Mouse (Mus musculus): Measurements from ENCODE around the gene Dnal1.
"Not testable (repeated sequence)": the region's sequence is repeated elsewhere in the genome, so short reads cannot be mapped to it uniquely, and the experiment has no call there.

DNA sequence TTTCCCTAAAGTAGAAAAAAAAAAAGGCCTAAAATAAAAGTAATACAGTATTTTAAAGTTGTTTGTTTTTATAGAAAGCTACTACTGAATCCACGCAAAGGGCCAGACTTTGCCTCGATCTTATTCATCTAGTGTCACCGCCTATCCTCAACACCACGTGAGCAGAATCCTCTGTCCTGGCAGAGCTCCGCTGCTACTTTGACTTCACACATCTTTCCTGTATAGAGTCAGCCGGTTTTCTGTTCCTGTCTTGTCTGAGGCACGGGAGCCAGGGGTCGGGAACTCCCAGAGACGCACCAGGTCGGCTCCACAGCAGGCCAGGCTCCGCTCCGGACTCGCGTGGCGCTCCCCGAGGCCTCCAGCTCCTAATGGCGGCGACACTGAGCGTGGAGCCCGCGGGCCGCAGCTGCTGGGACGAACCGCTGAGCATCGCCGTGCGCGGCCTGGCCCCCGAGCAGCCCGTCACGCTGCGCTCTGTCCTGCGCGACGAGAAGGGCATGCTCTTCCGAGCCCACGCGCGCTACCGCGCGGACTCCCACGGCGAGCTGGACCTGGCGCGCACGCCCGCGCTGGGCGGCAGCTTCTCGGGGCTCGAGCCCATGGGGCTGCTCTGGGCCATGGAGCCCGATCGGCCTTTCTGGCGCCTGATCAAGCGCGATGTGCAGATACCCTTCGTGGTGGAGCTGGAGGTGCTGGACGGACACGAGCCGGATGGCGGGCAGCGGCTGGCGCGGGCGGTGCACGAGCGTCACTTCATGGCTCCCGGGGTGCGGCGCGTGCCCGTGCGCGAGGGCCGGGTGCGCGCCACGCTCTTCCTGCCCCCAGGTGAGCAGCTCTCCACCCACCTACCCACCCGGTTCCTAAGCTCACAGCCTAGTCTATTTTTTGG is 13.3 kb upstream of the Dnal1 start, which contains the start of gene Acot6:
- TF ChIP-seq CTCF (IDR thresholded peaks at IDR 0.05; ENCODE audit: low read depth, low read length); POLR2A (IDR thresholded peaks at IDR 0.05; ENCODE audit: borderline replicate concordance, low read depth, low read length): not testable (repeated sequence)
